Mouse (Mus musculus): Measurements from ENCODE around the gene Ifit2. TPM values are rescaled to one million over a fixed set of nuclear protein-coding genes. Genes with fewer than 3 reads are reported as not detected.

The Ifit2 gene
- 10 to 100 TPM; 21.6 to 26.7 (median 26.3) TPM for polyA plus RNA-seq (2017; shearing (Covaris generic))

GRCm38 (mm10) chr19:34550534-34551223 is at the start of gene Ifit2:
TSS of gene Ifit2 (plus strand) at chr19:34550694.
- ATAC-seq = peak; percentile 91

GRCm38 (mm10) chr19:34500763-34501162 is 49.7 kb upstream of the Ifit2 start:
- peak; percentile 93 for ATAC-seq

GRCm38 (mm10) chr19:34505161-34505721 is 45.3 kb upstream of the Ifit2 start:
- ATAC-seq = peak; percentile 77

GRCm38 (mm10) chr19:34510717-34511116 is 39.8 kb upstream of the Ifit2 start:
- peak; percentile 90 for ATAC-seq

GRCm38 (mm10) chr19:34511528-34511927 is 39.0 kb upstream of the Ifit2 start:
- no peak for ATAC-seq

- no peak for ATAC-seq
Observed at GRCm38 (mm10) chr19:34515681-34516080, 34.8 kb upstream of the Ifit2 start.

- no peak for ATAC-seq
Observed at GRCm38 (mm10) chr19:34516346-34516745, 34.1 kb upstream of the Ifit2 start.

- ATAC-seq = no peak
Observed at GRCm38 (mm10) chr19:34517197-34517596, 33.3 kb upstream of the Ifit2 start.

- no peak for ATAC-seq
Observed at GRCm38 (mm10) chr19:34517812-34518594, 32.5 kb upstream of the Ifit2 start.

- no peak for ATAC-seq
Observed at GRCm38 (mm10) chr19:34518786-34519185, 31.7 kb upstream of the Ifit2 start.

- no peak for ATAC-seq
Observed at GRCm38 (mm10) chr19:34519646-34520045, 30.8 kb upstream of the Ifit2 start.

GRCm38 (mm10) chr19:34520051-34520450 is 30.4 kb upstream of the Ifit2 start:
- no peak for ATAC-seq

- no peak for ATAC-seq
Observed at GRCm38 (mm10) chr19:34521361-34521760, 29.1 kb upstream of the Ifit2 start.

- no peak for ATAC-seq
Observed at GRCm38 (mm10) chr19:34521978-34522377, 28.5 kb upstream of the Ifit2 start.

- no peak for ATAC-seq
Observed at GRCm38 (mm10) chr19:34523106-34523725, 27.3 kb upstream of the Ifit2 start.

- ATAC-seq = no peak
Observed at GRCm38 (mm10) chr19:34524646-34525045, 25.8 kb upstream of the Ifit2 start.

- peak; percentile 35 for ATAC-seq
Observed at GRCm38 (mm10) chr19:34526321-34526923, 24.1 kb upstream of the Ifit2 start.

- peak; percentile 97 for ATAC-seq
Observed at GRCm38 (mm10) chr19:34526941-34527682, 23.4 kb upstream of the Ifit2 start, which contains the start of gene Lipa. TSS of gene Lipa (minus strand) at chr19:34527474.

- no peak for ATAC-seq
Observed at GRCm38 (mm10) chr19:34532061-34532751, 18.3 kb upstream of the Ifit2 start.

- ATAC-seq = no peak
Observed at GRCm38 (mm10) chr19:34539422-34539821, 11.1 kb upstream of the Ifit2 start.

GRCm38 (mm10) chr19:34546211-34546610 is 4.3 kb upstream of the Ifit2 start:
- ATAC-seq = no peak

All from inflammation-experienced regulatory T-cells, adult 6 months (primary cell).